Mouse (Mus musculus) CH12.LX (cell line): Measurements from ENCODE around the gene Slc12a7. TPM values are rescaled to one million over a fixed set of nuclear protein-coding genes. Genes with fewer than 3 reads are reported as not detected.

Source experiments
- DNase-seq: peaks from one replicate; pipeline ENCODE4 v3.0.0-alpha.2; 2013; ENCODE audit errors: extremely low read depth
- H3K27ac ChIP-seq: 2 replicates; pipeline ENCODE4 v1.5.1; 2012; ENCODE audit warnings: low read depth, mild to moderate bottlenecking, control low read depth, moderate library complexity; ENCODE audit not compliant: insufficient read depth
- H3K27me3 ChIP-seq: replicated peaks from 2 replicates; pipeline ENCODE3; 2012; ENCODE audit warnings: inconsistent platforms
- H3K36me3 ChIP-seq, 2 experiments: replicated peaks in 1 of 2; 2 replicates each; pipeline versions ENCODE3 to v1.6.1; 2012; ENCODE audit warnings: inconsistent platforms in 1 of 2, low read length in 1 of 2, mild to moderate bottlenecking in 1 of 2, mixed read lengths in 1 of 2, moderate library complexity in 1 of 2; ENCODE audit not compliant: control insufficient read depth in 1 of 2, insufficient read depth in 1 of 2
- H3K4me1 ChIP-seq, 2 experiments: 2 replicates each; pipeline ENCODE4 v1.6.1; 2012; ENCODE audit warnings: inconsistent platforms in 1 of 2, moderate library complexity in 1 of 2; ENCODE audit not compliant: insufficient read depth in 2 of 2, control insufficient read depth in 1 of 2
- H3K4me2 ChIP-seq: 2 replicates; pipeline ENCODE4 v1.6.1; 2012; ENCODE audit warnings: low read depth, mild to moderate bottlenecking, control low read depth; ENCODE audit not compliant: poor library complexity, insufficient read depth, severe bottlenecking
- H3K4me3 ChIP-seq, 3 experiments: fragments of 150-350 bp in 1 of 3; sonication (generic) in 1 of 3; replicated peaks in 1 of 3; 2 replicates each; pipeline versions ENCODE3 to v1.5.1; 2011 to 2012; ENCODE audit warnings: low read depth in 2 of 3, low read length in 2 of 3, mild to moderate bottlenecking in 2 of 3, moderate library complexity in 2 of 3, control low read depth in 1 of 3, improper control_type of control experiment in 1 of 3, inconsistent platforms in 1 of 3, mixed read lengths in 1 of 3; ENCODE audit not compliant: poor library complexity in 1 of 3
- H3K79me2 ChIP-seq: replicated peaks from 2 replicates; pipeline ENCODE4 v1.6.1; 2012; ENCODE audit warnings: mild to moderate bottlenecking, moderate library complexity; ENCODE audit not compliant: control insufficient read depth, poor library complexity, insufficient read depth, severe bottlenecking; ENCODE audit errors: extremely low read depth
- H3K9ac ChIP-seq: 2 replicates; pipeline ENCODE4 v1.6.1; 2012; ENCODE audit warnings: low read depth, mild to moderate bottlenecking, control low read depth, moderate library complexity; ENCODE audit not compliant: insufficient read depth
- H3K9me3 ChIP-seq: replicated peaks from 2 replicates; pipeline ENCODE3; 2012; ENCODE audit warnings: low read length, inconsistent platforms, mixed read lengths
- BHLHE40 ChIP-seq: IDR thresholded peaks from 2 replicates; pipeline ENCODE4 v1.6.1; 2011; ENCODE audit warnings: mild to moderate bottlenecking, low read depth, low read length, improper control_type of control experiment
- CHD1 ChIP-seq: IDR thresholded peaks from 2 replicates; pipeline ENCODE4 v1.6.1; 2012; ENCODE audit warnings: low read depth, low read length, improper control_type of control experiment, inconsistent platforms
- CTCF ChIP-seq, 2 experiments: IDR thresholded peaks in 1 of 2; conservative IDR thresholded peaks in 1 of 2; 2 replicates each; pipeline ENCODE4 v1.5.1; 2011 to 2012; ENCODE audit warnings: low read depth in 2 of 2, low read length in 2 of 2, improper control_type of control experiment in 1 of 2, inconsistent platforms in 1 of 2, mild to moderate bottlenecking in 1 of 2, moderate library complexity in 1 of 2
- E2F4 ChIP-seq: IDR thresholded peaks from 2 replicates; pipeline ENCODE4 v1.6.1; 2011; ENCODE audit warnings: low read depth, low read length, improper control_type of control experiment; ENCODE audit not compliant: insufficient replicate concordance
- ETS1 ChIP-seq: conservative IDR thresholded peaks from 2 replicates; pipeline ENCODE4 v1.6.1; 2012; ENCODE audit warnings: low read depth, mild to moderate bottlenecking, inconsistent platforms, low read length, improper control_type of control experiment, moderate library complexity
- GABPA ChIP-seq: IDR thresholded peaks from 2 replicates; pipeline ENCODE4 v1.6.1; 2012; ENCODE audit warnings: low read depth, low read length, improper control_type of control experiment, inconsistent platforms; ENCODE audit not compliant: insufficient replicate concordance
- JUND ChIP-seq: conservative IDR thresholded peaks from 2 replicates; pipeline ENCODE4 v1.6.1; 2011; ENCODE audit warnings: low read depth, low read length, improper control_type of control experiment
- MEF2A ChIP-seq: IDR thresholded peaks from 2 replicates; pipeline ENCODE4 v1.6.1; 2014; ENCODE audit warnings: low read depth, mild to moderate bottlenecking, inconsistent platforms, low read length, improper control_type of control experiment, borderline replicate concordance
- NELFE ChIP-seq: IDR thresholded peaks from 2 replicates; pipeline ENCODE4 v1.6.1; 2011; ENCODE audit warnings: low read depth, low read length, improper control_type of control experiment
- NRF1 ChIP-seq: IDR thresholded peaks from 2 replicates; pipeline ENCODE4 v1.6.1; 2014; ENCODE audit warnings: low read depth, mild to moderate bottlenecking, inconsistent platforms, low read length, improper control_type of control experiment, moderate library complexity
- RAD21 ChIP-seq: IDR thresholded peaks from 2 replicates; pipeline ENCODE4 v1.6.1; 2011; ENCODE audit warnings: low read depth, mild to moderate bottlenecking, low read length, improper control_type of control experiment, moderate library complexity
- SMC3 ChIP-seq: IDR thresholded peaks from 2 replicates; pipeline ENCODE4 v1.6.1; 2011; ENCODE audit warnings: low read depth, low read length, improper control_type of control experiment
- TCF12 ChIP-seq: IDR thresholded peaks from 2 replicates; pipeline ENCODE4 v1.6.1; 2014; ENCODE audit warnings: low read depth, mild to moderate bottlenecking, inconsistent platforms, low read length, improper control_type of control experiment
- UBTF ChIP-seq: IDR thresholded peaks from 2 replicates; pipeline ENCODE4 v1.6.1; 2012; ENCODE audit warnings: low read depth, mild to moderate bottlenecking, inconsistent platforms, low read length, improper control_type of control experiment, moderate library complexity
- ZC3H11A ChIP-seq: IDR thresholded peaks from 2 replicates; pipeline ENCODE4 v1.6.1; 2012; ENCODE audit warnings: low read depth, mild to moderate bottlenecking, inconsistent platforms, low read length, improper control_type of control experiment
- ZKSCAN1 ChIP-seq: IDR thresholded peaks from 2 replicates; pipeline ENCODE4 v1.6.1; 2012; ENCODE audit warnings: low read depth, inconsistent platforms, low read length, improper control_type of control experiment, borderline replicate concordance
- ZNF384 ChIP-seq: IDR thresholded peaks from 2 replicates; pipeline ENCODE4 v1.6.1; 2012; ENCODE audit warnings: low read depth, low read length, improper control_type of control experiment, inconsistent platforms
- dilution Hi-C: fragments of 300-500 bp; cut with MboI; formaldehyde crosslinking; loops from 2 replicates; pipeline ENCODE4 v1.14.3; 2020; ENCODE audit warnings: low sequenced_read_pairs; ENCODE audit not compliant: extremely low pct_unique_long_range_greater_than_20kb, extremely low pct_ligation_motif_present
- in situ Hi-C: fragments of 300-500 bp; cut with MboI; formaldehyde crosslinking; loops from 3 replicates; pipeline ENCODE4 v1.14.3; 2019; ENCODE audit warnings: low sequenced_read_pairs, low pct_ligation_motif_present, low pct_unique_long_range_greater_than_20kb, mixed read lengths
- polyA plus RNA-seq: library from polyadenylated mRNA; unstranded; fragments of >175 nt; gene quantifications from 2 replicates; pipeline ENCODE4 v1.2.1, GENCODE M21; 2012; ENCODE audit warnings: low read depth; ENCODE audit not compliant: insufficient read length
- total RNA-seq, 2 experiments: library from RNA; depleted of rRNA; stranded (reverse); fragments of 300-350 nt in 1 of 2; fragments of >200 nt in 1 of 2; gene quantifications; 2 replicates each; pipeline ENCODE4 v1.2.3; 2012 to 2014

Gene Slc12a7
- total and polyA plus RNA-seq, 3 experiments: 1.0 to 5.8 (median 2.5) TPM

DNA sequence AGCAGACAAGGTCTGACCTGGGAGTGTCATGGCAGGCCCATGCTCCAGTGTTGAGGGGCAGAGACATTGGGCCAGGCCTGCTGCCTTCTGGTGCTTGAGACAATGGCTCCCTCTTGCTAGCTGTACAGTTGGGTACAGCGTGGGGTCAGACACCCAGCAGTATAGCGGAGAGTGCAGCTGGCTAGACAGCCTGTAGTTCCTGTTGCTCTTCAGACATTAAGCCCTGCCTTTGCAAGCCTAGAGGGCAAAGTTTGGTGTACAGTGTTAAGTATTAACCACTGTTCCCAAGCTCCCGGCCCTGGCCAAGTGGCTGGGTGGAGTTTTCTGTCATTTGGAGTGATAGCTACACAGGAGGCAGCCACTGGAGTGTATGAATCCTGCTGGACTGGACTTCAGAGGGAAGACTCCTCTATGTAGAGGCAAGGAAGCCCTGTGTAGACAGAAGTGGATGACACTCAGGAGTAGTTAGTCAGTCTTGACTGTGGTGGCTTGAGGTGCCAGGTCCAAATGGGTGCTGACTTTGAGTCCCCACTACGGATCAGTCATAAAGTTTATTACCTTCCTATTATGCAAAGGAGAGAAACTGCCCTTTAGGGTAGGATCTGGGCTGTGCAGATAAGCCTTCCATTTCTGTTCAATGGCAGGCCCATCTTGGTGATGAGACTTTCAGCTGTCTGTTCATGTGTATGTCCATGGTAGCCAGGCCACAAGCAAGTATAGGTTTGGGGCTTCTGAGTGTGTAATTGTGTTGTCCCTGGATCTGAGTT is 37.2 kb downstream of the Slc12a7 start:
- Histone ChIP-seq H3K4me1 (peaks cover 0 to 5% of the 10 kb centered on the region in 2 experiments; a peak in 2 of 4 replicates), H3K9ac (no peak overlapping the region), H3K4me3 (no peak overlapping the region), H3K79me2 (no peaks in the 10 kb centered on the region), H3K36me3 (no peaks in the 10 kb centered on the region), H3K4me2 (no peak overlapping the region), H3K27me3 (no peaks in the 10 kb centered on the region), H3K27ac (no peak overlapping the region), H3K9me3 (no peaks in the 10 kb centered on the region)
- TF ChIP-seq RAD21 (no peak), E2F4 (no peak), CTCF (conservative IDR thresholded peaks at IDR 0.05 in 1 of 2, IDR thresholded peaks at IDR 0.05 in 1 of 2; ENCODE audit: low read depth in 2 of 2, low read length in 2 of 2) (no peak), TCF12 (no peak), BHLHE40 (no peak), UBTF (no peak), MEF2A (no peak), CHD1 (no peak), SMC3 (no peak), ZKSCAN1 (no peak), NRF1 (no peak), ZNF384 (no peak), JUND (no peak)
- dilution Hi-C loops (no loop called here), in situ Hi-C loops (loop anchor here (5.0 kb wide), 1 partner anchor 32 kb away; no protein-coding TSS in a partner anchor)
- no peak for DNase-seq

DNA sequence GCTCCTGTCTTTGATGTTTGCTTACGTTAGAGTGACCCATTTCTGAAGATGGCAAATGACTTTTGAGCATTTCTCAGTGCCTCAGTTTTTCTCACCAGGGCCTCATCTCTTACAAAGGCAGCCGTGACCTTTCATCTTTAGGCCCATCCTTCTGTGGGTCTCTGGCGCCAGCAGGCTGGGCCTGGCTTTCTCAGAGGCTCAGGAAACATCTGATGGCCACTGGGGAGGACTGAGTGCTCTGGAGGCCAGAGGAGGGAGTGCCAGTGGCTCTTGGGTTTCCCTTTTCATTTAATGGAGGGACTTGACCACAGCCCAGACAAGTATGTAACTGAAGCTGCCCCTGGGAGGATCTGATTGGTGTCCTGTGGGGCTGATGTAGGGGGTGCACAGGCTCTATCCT is 38.2 kb downstream of the Slc12a7 start:
- H3K4me3 ChIP-seq: no peak overlapping the region
- no peak overlapping the region for H3K4me2 ChIP-seq
- in situ Hi-C loops: no loop called here
- H3K9me3 ChIP-seq: no peaks in the 10 kb centered on the region
- no peak for DNase-seq
- H3K4me1 ChIP-seq: no peaks in the 10 kb centered on the region
- no peak overlapping the region for H3K27ac ChIP-seq
- H3K79me2 ChIP-seq: no peaks in the 10 kb centered on the region
- no peaks in the 10 kb centered on the region for H3K27me3 ChIP-seq
- no peak overlapping the region for H3K9ac ChIP-seq
- dilution Hi-C loops: no loop called here
- no peaks in the 10 kb centered on the region for H3K36me3 ChIP-seq
- TF ChIP-seq MEF2A: no peak
- TF ChIP-seq GABPA: no peak
- TF ChIP-seq NELFE: no peak
- no peak for TF ChIP-seq ZC3H11A
- TF ChIP-seq ETS1: no peak
- TF ChIP-seq CHD1: no peak
